Mouse (Mus musculus) mature B cell (primary cell): ENCODE measurements around the gene Sntb2.

Source experiments
- in situ Hi-C: fragments of 300-500 bp; cut with MboI; formaldehyde crosslinking; loops from 2 replicates; pipeline ENCODE4 v1.14.3; 2019

The Sntb2 gene

GRCm38 (mm10) chr8:107035641-107036040, 100.1 kb downstream of the Sntb2 start:
- in situ Hi-C loops: no loop called here

GRCm38 (mm10) chr8:107036626-107037025, 101.1 kb downstream of the Sntb2 start:
- in situ Hi-C loops: no loop called here

GRCm38 (mm10) chr8:107040632-107041031, 105.1 kb downstream of the Sntb2 start:
- in situ Hi-C loops: no loop called here

- in situ Hi-C loops: no loop called here
Observed at GRCm38 (mm10) chr8:107045478-107045877, 109.9 kb downstream of the Sntb2 start.

GRCm38 (mm10) chr8:107046976-107047375, 111.4 kb downstream of the Sntb2 start:
- in situ Hi-C loops: no loop called here

GRCm38 (mm10) chr8:107048061-107048941, 112.8 kb downstream of the Sntb2 start, which contains the start of gene Pdf:
Gene Pdf (minus strand): TSS chr8:107048614.
- in situ Hi-C loops: no loop called here

- in situ Hi-C loops: no loop called here
Observed at GRCm38 (mm10) chr8:107049480-107049879, 113.9 kb downstream of the Sntb2 start.

- in situ Hi-C loops: no loop called here
Observed at GRCm38 (mm10) chr8:107052046-107052445, 116.5 kb downstream of the Sntb2 start.

- in situ Hi-C loops: no loop called here
Observed at GRCm38 (mm10) chr8:107056076-107056972, 120.8 kb downstream of the Sntb2 start, which contains the start of the genes Cog8 and Nip7. Gene Cog8 (minus strand): TSS chr8:107056689. Gene Nip7 (plus strand): TSS chr8:107056877.

GRCm38 (mm10) chr8:107056973-107057369, 121.4 kb downstream of the Sntb2 start:
- in situ Hi-C loops: no loop called here

GRCm38 (mm10) chr8:107062613-107063012, 127.1 kb downstream of the Sntb2 start:
- in situ Hi-C loops: no loop called here

GRCm38 (mm10) chr8:107065511-107066496, 130.3 kb downstream of the Sntb2 start, which contains the start of gene Tmed6:
Gene Tmed6 (minus strand): TSS chr8:107065644.
- in situ Hi-C loops: no loop called here
